Mouse (Mus musculus): ENCODE results near the gene Abcc9. TPM values are rescaled to one million over a fixed set of nuclear protein-coding genes. Genes with fewer than 3 reads are reported as not detected.
A peak's percentile ranks its signal among the peaks of the same experiment; 100 is the strongest.

The Abcc9 gene
- polyA plus RNA-seq, 1 experiment from 2014 or later: 10.0 TPM

DNA sequence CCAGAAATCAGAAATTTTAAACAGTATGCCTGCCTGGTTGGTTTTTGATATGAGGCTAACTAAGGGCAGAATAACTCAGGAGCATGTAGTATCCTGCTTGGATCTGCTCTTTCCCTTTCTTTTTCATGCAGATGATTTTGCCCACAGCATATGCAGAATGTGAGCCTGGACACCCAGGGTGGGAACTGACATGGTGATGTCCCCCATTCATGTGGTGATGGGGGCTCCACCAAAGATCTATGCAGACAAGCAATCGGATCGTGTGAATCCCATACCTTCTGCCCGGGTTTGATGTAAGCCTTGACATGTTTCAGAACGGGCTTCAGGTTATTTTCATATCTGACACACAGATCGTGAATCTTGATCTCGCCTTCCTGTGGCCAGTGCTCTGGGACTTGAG is 99.3 kb downstream of the Abcc9 start:
- Histone ChIP-seq H3K27me3 (replicated peaks) (no peaks in the 10 kb centered on the region), H3K9me3 (no peaks in the 10 kb centered on the region), H3K9ac (no peak overlapping the region), H3K4me1 (replicated peaks) (no peaks in the 10 kb centered on the region), H3K4me3 (replicated peaks) (no peak overlapping the region), H3K27ac (no peak overlapping the region), H3K4me2 (replicated peaks) (no peak overlapping the region), H3K36me3 (no peaks in the 10 kb centered on the region)
- WGBS: 58% methylated on average over 6 of the region's 6 CpGs
- no peak for ATAC-seq

DNA sequence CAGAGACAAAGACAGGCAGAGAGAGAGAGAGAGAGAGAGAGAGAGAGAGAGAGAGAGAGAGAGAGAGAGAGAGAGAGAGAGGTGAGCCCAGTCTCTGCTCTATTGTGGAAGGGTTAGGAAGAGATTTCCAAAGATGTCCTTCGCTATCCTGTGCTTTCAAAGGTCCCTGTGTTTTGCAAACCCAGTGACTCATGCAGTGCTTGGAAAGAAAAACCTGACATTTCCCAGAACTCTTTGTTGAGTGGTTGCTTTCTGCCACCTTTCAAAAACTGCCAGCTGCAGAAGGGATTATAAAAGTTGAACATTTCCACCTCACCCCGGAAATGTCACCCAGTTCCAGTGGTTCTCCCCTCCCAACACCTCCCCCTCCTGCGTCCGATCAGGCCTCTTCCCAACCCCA is 123.3 kb downstream of the Abcc9 start:
- H3K9ac ChIP-seq: no peak overlapping the region
- no peak for ATAC-seq
- WGBS: 69% methylated on average over 4 of the region's 4 CpGs
- no peaks in the 10 kb centered on the region for H3K9me3 ChIP-seq
- H3K36me3 ChIP-seq: no peaks in the 10 kb centered on the region
- no peak overlapping the region for H3K4me3 ChIP-seq (replicated peaks)
- H3K27ac ChIP-seq: no peak overlapping the region
- no peaks in the 10 kb centered on the region for H3K27me3 ChIP-seq (replicated peaks)
- no peaks in the 10 kb centered on the region for H3K4me1 ChIP-seq (replicated peaks)
- no peak overlapping the region for H3K4me2 ChIP-seq (replicated peaks)

DNA sequence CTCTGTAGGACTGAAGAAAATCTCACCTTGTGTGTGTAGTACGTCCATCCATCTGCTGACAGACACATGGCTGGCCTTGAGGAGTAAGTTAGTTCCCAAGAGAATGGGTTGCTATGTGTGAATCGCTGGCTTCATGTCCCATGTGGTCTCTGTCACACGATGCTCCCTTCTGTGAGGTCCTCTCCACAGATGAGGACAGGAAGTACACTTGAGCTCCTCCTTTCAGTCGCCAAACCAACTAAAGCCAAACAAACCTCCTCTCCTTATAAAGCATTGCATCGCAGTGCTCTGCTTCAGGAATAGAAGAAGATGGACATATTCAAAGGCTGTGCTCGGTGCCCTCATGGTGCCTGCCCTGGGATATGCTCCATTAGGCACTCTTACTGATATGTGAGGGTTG is 124.3 kb downstream of the Abcc9 start:
- Histone ChIP-seq H3K9ac (no peak overlapping the region), H3K4me1 (replicated peaks) (no peaks in the 10 kb centered on the region), H3K36me3 (no peaks in the 10 kb centered on the region), H3K27me3 (replicated peaks) (no peaks in the 10 kb centered on the region), H3K4me2 (replicated peaks) (no peak overlapping the region), H3K4me3 (replicated peaks) (no peak overlapping the region), H3K27ac (no peak overlapping the region), H3K9me3 (no peaks in the 10 kb centered on the region)
- 79% methylated on average over 6 of the region's 6 CpGs for WGBS
- no peak for ATAC-seq

DNA sequence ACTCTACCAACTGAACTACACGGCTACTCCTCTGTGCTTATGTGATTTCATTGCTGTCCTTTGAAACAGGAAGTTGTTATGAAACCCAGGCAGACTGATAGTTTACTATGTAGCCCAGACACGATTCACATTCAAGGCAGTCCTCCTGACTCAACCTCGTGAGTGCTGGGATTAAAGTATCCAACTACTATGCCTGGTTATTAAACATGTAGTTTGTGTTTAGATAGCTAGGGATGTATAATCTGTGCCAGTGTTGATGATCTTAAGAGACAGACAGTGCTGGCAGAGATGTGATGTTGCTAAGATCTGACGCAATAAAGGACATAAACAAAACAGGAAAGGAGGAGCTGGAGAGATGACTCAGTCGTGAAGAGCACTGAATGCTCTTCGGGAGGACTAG is 129.2 kb downstream of the Abcc9 start:
- Histone ChIP-seq H3K36me3 (no peaks in the 10 kb centered on the region), H3K27ac (no peak overlapping the region), H3K4me3 (replicated peaks) (no peak overlapping the region), H3K4me2 (replicated peaks) (no peak overlapping the region), H3K9me3 (no peaks in the 10 kb centered on the region), H3K4me1 (replicated peaks) (no peaks in the 10 kb centered on the region; the same call in 1 of the 2 replicates), H3K27me3 (replicated peaks) (peaks cover 6% of the 10 kb centered on the region), H3K9ac (no peak overlapping the region)
- ATAC-seq: no peak
- WGBS: 42% methylated on average over 6 of the region's 6 CpGs

DNA sequence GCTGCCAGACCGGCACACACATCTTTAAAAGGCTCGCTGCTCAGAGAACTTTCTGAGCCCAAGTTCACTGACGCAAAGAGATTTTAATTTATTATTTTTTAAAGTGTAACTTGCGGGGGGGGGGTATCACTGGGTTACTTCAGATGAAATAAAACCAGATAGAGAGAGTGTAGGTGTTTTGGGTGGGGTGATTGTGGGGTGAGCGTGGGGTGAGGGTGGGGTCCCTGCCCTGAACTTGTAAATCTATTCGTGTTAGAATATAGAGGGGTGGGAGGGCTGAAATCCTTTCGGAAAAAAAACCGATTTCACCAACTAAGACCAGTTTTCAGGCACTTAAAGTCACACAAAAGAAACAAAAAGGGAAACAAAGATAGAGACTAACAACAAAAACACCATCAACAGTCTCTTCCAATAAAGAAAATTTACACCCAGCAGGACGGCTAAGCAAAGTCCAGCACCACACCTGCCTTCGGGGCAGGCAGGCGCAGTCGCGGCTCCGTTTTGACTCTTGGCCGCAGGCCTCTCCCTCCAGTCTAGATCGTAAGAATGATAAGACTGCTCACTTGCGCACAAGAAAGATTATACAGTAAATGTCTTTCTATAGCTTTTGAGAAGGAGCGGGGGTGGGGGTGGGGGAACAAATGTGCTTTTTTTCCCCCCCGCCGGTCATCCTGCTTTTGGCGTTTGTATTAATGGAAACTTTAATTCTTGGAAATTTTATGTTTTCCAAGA is 130.3 kb downstream of the Abcc9 start:
- Histone ChIP-seq H3K27me3 (replicated peaks) (peaks cover 6% of the 10 kb centered on the region), H3K4me2 (replicated peaks) (peak overlapping the region; percentile 87), H3K27ac (peak overlapping the region; percentile 88), H3K36me3 (no peaks in the 10 kb centered on the region), H3K9ac (peak overlapping the region; percentile 67; the same call in 1 of the 2 replicates), H3K4me1 (replicated peaks) (no peaks in the 10 kb centered on the region; the same call in 1 of the 2 replicates), H3K9me3 (no peaks in the 10 kb centered on the region), H3K4me3 (replicated peaks) (peak overlapping the region; percentile 55)
- 6% methylated on average over 21 of the region's 21 CpGs for WGBS
- ATAC-seq: peak; percentile 62

DNA sequence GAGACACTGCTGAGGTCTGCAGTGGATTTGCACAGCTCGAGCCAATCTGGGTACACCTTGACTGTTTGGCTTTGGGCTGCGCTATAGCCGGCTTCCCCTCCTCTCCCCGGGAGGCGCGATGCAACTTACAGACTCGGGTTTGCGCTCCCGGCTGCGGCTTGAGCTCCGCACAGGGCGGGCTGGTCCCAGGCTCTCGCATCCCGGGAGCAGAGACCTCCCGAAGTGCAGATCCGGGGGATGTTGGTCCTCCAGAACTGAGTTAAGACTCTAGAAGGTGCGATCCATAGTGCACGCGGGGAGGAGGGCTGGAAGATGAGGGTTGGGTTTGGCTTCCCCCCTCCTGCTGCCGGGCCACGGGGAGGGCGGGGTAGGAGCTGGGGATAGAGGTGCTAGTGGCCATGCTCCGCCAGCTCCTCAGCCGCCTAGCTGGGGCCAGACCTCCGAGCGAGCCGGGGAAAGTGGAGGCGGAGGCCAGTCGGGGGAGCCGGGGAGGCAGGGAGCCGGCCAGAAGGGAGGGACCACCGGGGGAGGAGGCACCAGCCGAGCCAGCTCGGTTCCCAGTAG is 131.0 kb downstream of the Abcc9 start, which contains the start of gene Kcnj8:
TSS of gene Kcnj8 (minus strand) at position 560 of the 564 bp plus-strand sequence.
- Histone ChIP-seq H3K4me2 (replicated peaks) (peak within 1 kb of the TSS; percentile 87), H3K27me3 (replicated peaks) (peaks cover 6% of the 10 kb centered on the region), H3K9me3 (no peaks in the 10 kb centered on the region), H3K36me3 (no peaks in the 10 kb centered on the region), H3K4me1 (replicated peaks) (no peaks in the 10 kb centered on the region; the same call in 1 of the 2 replicates), H3K4me3 (replicated peaks) (peak within 1 kb of the TSS; percentile 55), H3K27ac (peak within 1 kb of the TSS; percentile 88), H3K9ac (peak within 1 kb of the TSS; percentile 67)
- under 1% methylated on average over 33 of the region's 34 CpGs for WGBS
- peak; percentile 91 for ATAC-seq

DNA sequence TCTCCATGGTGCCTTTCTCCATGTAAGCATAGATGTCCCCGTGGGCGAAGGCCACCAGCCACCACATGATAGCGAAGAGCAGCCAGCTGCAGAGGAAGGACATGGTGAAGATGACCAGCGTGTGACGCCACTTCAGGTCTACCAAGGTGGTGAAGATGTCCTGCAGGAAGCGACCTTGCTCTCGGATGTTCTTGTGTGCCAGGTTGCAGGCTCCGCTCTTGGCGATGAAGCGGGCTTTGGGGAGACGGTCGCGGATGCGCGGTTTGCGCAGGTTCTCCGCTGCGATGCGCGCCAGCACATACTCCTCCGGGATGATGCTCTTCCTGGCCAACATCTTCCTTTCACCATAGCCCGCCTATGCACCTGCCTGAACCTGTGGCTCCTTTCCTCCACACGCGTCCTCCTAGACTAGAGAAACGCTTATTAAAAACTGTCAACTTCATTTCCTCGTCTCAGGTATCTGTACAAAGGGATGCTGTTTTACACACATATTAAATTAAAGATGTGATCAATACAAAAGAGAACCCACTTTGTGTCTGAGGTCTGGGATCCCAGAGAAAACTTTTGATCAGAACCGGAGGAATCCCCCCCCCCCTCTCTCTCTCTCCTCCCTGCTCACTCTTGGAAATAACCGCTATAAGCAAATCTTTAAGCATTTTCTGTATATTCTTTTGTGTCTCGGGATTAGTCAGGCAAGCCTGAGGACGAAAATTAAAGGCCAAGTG is 131.9 kb downstream of the Abcc9 start:
- Histone ChIP-seq H3K9ac (peak overlapping the region; percentile 38), H3K27me3 (replicated peaks) (peaks cover 6% of the 10 kb centered on the region), H3K4me1 (replicated peaks) (no peaks in the 10 kb centered on the region; the same call in 1 of the 2 replicates), H3K4me3 (replicated peaks) (peak overlapping the region; percentile 55), H3K36me3 (no peaks in the 10 kb centered on the region), H3K4me2 (replicated peaks) (peak overlapping the region; percentile 87), H3K27ac (peak overlapping the region; percentile 32; the same call in 1 of the 2 replicates), H3K9me3 (no peaks in the 10 kb centered on the region)
- 8% methylated on average over 30 of the region's 30 CpGs for WGBS
- no peak for ATAC-seq

DNA sequence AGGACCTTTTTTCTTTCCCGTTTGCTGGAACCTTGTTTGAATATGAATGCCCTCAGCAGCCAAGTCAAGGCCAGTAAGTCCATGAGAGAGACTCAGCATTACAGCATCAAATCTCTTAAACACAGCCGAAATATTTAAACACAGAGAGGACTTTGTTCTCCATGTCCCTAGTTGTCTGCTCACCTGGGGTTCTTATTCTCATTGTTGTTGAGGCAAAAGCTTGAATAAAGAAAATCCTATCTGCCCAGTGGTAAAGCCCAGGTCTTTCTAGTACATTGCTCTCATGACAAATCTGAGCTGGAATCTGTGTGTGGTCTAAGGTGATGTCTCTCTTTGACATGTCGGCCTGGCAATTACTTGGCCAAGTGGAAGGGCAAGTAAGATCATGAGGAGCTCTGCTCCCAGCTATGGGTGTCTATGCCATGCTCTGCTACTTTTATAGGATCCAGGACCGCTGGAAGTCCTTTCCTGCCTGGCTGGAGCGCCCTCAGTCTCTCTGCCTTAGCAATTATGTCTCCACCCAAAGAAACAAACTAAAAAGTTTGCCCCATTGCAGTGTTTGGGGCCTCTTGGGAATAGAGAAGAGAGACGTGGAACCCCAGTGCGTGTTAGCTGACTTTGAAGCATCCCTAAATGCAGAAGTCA is 133.3 kb downstream of the Abcc9 start:
- Histone ChIP-seq H3K4me2 (replicated peaks) (peak overlapping the region; percentile 46), H3K36me3 (no peaks in the 10 kb centered on the region), H3K9me3 (no peaks in the 10 kb centered on the region), H3K27ac (peak overlapping the region; percentile 33; the same call in 1 of the 2 replicates), H3K9ac (peak overlapping the region; percentile 5; the same call in 1 of the 2 replicates), H3K4me1 (replicated peaks) (no peaks in the 10 kb centered on the region; the same call in 1 of the 2 replicates), H3K27me3 (replicated peaks) (peaks cover 6% of the 10 kb centered on the region), H3K4me3 (replicated peaks) (peak overlapping the region; percentile 17; the same call in 1 of the 2 replicates)
- 53% methylated on average over 7 of the region's 7 CpGs for WGBS
- ATAC-seq: no peak

DNA sequence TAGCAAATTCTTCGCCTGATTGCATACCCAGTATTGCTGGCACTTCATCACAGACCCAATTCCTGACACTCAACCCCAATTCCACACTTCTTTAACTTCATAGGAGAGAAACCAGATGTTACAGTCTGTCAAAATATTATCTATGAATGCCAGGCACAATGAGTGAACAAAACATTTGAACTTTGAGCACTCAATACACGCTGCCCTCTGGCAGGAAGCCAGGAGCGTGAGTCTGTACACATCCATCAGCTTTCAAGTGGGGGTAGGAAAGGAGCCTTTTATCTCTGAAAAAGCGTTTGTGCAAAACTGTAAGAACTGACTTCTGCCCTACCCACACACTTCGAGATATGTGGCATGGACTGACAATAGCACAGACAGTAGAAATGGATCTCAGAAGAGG is 134.7 kb downstream of the Abcc9 start:
- no peak overlapping the region for H3K27ac ChIP-seq
- H3K4me1 ChIP-seq (replicated peaks): no peaks in the 10 kb centered on the region; the same call in 1 of the 2 replicates
- no peak overlapping the region for H3K4me3 ChIP-seq (replicated peaks)
- WGBS: 18% methylated on average over 5 of the region's 5 CpGs
- no peak overlapping the region for H3K9ac ChIP-seq
- H3K36me3 ChIP-seq: no peaks in the 10 kb centered on the region
- peak overlapping the region; percentile 8; the same call in 1 of the 2 replicates for H3K4me2 ChIP-seq (replicated peaks)
- peak; percentile 50 for ATAC-seq
- no peaks in the 10 kb centered on the region for H3K9me3 ChIP-seq
- peaks cover 6% of the 10 kb centered on the region for H3K27me3 ChIP-seq (replicated peaks)

DNA sequence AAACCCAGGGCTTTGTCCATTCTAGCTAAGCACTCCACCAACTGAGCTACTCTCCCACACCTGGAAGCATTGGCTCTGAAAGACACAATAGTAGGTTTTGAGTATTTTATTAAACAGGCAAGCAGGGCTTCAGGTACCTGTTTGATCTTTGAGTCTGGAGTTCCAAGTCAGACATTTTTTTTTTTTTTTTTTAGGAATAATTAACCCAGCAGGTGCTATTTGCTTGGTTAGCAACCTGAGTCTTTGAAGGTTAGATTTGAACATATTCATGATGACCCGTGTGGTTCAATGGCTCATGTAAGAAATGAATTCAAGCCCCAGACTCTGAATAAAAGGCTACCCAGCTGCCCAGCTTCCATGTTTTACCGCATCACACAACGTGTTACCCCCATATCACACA is 137.4 kb downstream of the Abcc9 start:
- WGBS: 87% methylated on average over 3 of the region's 3 CpGs
- peaks cover under 1% of the 10 kb centered on the region; the same call in 1 of the 2 replicates for H3K27me3 ChIP-seq (replicated peaks)
- no peaks in the 10 kb centered on the region for H3K4me1 ChIP-seq (replicated peaks)
- H3K27ac ChIP-seq: no peak overlapping the region
- no peaks in the 10 kb centered on the region for H3K9me3 ChIP-seq
- no peak overlapping the region for H3K4me3 ChIP-seq (replicated peaks)
- no peak for ATAC-seq
- H3K36me3 ChIP-seq: no peaks in the 10 kb centered on the region
- no peak overlapping the region for H3K9ac ChIP-seq
- no peak overlapping the region for H3K4me2 ChIP-seq (replicated peaks)

DNA sequence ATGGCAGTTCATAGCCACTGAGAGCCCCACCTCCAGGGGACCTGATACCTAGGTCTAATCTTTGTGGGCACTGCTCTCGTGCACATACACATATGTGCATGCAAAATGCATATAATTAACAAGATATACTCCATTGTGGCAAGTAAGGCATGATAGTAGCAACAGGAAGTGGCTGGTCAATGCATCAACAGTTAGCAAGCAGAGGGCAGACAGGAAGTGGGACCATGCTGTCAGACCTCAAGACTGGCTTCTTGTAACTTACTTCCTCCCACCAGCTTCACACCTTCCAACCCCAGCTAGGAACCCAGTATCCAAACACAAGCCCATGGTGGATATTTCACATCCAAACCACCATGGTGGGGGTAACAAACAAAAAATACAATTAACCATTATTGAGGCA is 141.0 kb downstream of the Abcc9 start:
- Histone ChIP-seq H3K9me3 (no peaks in the 10 kb centered on the region), H3K4me2 (replicated peaks) (no peak overlapping the region), H3K4me1 (replicated peaks) (no peaks in the 10 kb centered on the region), H3K27ac (no peak overlapping the region), H3K4me3 (replicated peaks) (no peak overlapping the region), H3K9ac (no peak overlapping the region), H3K27me3 (replicated peaks) (no peaks in the 10 kb centered on the region), H3K36me3 (no peaks in the 10 kb centered on the region)
- WGBS: 78% methylated on average over 1 of the region's 1 CpGs
- no peak for ATAC-seq

All from intestine, embryonic 15.5 days (tissue).